Mouse (Mus musculus) spleen, adult 18-20 months (tissue): ENCODE measurements around the gene Gpx4.

Source experiments
- DNase-seq, 2 experiments: peaks; one replicate each; pipeline ENCODE4 v3.0.0; 2022; ENCODE audit warnings: mixed read lengths in 2 of 2

Gpx4 gene

DNA sequence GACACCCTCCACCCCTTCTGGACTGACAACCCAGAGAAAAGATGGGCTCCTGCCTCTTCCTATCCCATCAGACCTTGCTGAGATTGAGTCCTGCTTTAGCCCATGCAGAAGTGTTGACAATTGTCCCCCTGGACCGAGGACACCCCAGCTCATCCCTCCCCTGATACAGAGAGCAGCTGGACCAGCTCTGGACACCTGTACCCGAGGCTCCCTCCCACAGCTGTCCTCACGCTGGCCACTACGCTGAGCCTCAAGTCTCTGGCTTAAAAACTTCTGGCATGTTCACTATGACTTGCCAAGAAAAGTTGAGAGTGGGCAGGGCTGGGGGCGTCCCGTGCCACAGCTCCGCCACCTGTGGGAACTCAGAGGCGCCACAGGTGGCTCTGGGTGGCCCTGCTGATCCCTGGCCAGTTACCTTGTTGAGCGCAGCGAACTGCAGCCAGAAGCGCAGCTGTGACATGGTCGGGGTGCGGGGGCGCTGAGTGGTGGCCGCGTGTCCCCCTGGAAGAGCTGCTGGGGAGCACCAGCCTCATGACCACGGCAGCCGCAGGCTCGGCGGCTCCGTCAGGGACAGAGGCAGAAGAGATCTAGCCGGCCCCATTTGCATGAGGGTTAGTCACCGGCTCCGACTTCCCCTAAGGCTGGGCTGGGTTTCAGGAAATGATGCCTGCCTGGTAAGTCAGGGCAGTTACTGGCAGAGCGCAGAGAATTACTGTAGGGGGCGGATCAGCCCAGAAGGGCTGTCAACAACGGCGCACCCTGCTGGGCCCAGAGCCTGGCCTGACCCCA lies 28.0 kb downstream of the Gpx4 start:
- DNase-seq: peak; percentile 75 to 82

DNA sequence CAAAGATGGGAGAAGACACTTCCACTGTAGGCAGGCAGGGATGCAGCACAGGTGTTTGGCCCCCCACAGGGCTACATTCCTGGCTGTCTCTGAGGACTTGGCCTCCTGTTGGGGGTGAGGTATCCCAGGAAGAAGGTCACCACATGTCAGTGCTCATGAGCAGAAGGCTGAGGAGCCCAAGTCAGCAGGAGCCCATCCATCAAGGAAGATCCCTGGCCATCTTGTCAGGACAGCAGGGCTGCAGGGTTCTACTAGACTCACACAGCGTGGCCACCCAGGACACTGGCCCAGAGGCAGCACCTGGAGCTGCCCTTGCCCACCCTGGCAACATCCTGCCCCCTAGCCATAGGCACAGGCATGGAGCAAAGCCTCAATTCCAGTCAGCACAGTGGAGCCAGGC lies 29.0 kb downstream of the Gpx4 start:
- no peak for DNase-seq

DNA sequence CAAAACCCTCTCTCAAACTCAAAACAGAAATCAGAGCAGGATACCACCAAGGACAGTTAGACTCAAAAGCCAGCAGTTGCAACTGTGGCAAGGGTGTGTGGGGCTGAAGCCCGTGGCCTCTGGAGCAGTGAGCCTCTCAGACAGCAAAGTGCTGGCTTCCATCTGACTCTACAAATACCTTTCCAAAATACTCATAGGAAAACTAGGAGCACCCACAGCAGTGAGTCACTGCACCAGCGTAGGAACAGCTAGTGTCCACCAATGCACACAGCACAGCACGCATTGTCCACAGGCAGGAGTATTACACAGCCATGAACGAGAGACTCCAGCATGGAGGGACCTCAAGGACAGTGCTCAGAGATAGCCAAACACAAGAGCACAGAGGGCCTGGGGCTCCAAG lies 29.4 kb downstream of the Gpx4 start:
- no peak for DNase-seq

DNA sequence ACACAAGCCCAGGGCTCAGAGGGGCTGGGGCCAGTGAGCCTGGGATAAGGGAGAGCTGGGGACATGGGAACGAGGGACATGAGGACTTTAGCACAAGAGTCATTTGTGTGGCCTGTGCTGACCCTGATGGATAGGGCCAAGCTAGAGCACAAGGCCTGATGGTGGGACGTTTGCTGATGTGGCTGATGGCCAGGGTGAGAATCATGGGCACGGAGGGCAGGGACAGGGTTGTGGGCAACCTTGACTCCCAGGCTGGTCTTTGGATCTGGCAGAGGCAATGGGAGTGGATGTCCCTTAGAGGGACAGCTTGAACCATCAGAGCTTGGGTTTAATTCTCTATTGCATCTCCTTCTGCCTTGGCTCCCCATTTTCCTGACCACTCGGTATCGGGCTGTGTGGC lies 30.3 kb downstream of the Gpx4 start:
- DNase-seq: no peak

DNA sequence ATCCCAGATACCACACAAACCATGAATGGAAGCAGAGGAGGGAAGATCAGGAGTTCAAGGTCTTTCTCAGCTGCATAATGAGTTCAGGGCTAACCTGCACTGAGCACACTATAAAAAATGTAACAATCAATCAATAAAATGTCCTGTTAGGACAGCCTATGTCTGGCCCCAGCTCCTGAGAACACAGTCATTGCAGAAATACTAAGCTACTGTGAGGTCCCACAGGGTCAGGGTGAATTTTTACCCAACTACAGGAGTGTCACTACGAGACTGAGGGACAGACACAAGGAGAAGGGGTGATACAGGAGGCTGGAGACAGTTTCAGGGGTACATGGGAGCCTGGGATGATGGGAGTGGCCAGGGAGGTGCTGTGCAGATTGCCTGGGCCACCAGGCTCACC lies 31.4 kb downstream of the Gpx4 start:
- no peak for DNase-seq

DNA sequence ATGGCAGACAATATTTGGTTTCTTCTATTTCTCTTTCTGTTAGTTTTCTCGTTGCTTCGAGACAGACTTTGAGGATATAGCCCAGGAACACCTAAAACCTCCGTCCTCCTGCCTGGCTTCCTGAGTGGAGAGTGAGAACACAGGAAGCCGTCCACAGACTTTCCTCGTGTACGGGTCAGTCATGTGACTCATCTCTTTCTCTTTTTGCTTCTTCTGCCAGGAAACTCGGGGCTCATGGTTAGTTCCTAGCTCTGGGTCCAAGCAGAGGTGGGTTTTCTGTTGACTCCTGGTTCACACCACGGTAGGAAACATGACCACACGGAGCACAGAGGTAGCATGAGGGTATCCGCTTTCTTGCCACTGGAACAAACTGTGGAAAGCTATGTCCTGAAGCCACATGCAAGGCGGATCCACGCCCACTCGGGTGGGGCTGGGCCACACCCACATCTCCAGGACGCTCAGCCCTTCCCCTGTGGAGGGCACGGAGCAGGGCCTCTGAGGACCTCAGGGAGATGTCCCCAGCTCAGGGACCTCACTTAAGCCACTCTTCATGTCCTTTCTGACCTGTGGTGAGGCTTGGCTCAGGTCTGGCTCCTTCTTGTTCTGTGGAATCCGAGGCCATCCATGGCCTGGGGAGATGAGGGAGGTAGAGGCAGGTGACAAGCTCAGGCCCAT lies 33.6 kb downstream of the Gpx4 start:
- no peak for DNase-seq

DNA sequence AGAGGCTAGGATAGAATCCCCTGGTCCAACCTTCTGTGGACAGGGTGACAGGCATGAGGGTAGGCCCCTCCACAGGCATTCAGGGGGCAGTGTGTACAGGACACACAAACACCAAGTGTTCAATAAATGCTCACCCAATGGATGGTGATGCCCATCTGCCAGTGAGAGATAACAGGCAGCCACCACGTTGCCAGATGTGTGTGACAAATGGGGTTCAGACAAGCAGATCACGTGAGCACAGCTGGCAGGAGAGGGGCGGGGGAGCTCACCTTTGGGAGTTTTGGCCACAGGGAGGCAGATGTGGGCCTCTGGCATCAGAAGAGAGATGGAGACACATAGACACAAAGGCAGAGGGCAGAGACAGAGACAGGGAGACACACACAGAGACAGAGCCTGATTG lies 34.1 kb downstream of the Gpx4 start:
- no peak for DNase-seq

DNA sequence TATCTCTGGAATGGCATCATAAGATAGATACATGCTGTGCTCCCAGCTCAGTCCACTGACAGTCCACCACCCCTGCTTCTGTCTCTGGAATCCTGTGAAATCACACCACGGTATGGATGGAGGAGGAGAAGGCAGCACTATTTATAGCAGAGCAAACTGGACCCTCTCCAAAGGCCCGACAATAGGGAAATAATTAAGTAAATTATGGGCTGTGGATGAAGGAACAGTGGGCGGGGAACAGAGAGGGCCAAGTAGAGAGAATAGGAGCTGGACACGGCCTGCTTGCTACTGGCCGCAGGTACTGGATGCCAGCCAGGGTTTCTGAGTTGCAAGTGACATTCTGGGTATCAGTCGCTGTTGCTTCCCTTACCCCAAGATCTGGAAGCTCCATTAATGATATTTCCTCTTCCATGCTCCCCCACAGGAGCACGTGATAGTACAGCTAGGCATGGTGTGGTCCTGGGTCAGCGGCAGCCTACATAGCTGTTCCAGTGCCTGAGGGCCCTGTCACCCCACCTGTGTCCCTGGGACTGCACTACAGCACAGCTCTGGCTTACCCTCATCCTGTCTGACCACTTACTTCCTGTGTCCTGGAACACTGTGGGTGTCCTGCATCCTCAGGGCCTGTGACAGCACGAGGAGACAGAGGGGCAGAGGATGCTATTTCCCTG lies 38.0 kb downstream of the Gpx4 start:
- DNase-seq: no peak

DNA sequence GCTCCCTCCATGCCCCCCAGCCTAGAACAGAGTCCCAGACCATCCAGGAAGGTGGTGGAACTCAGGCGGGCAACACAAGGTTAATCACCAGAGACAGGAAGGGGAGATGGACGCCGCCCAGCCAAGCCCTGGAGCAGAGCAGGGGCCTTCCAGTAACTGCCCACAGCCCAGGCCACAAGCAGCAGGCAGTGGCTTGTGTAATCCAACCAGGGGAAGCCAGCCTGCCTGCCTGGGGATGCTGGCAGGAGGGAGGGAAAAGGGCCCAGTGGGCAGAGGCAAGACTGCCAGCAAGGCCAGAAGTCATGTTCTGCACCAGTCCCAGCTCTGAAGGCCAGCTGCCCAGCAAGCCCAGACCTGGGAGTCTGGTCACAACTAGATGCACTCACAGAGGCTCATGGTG lies 39.9 kb downstream of the Gpx4 start:
- DNase-seq: no peak

DNA sequence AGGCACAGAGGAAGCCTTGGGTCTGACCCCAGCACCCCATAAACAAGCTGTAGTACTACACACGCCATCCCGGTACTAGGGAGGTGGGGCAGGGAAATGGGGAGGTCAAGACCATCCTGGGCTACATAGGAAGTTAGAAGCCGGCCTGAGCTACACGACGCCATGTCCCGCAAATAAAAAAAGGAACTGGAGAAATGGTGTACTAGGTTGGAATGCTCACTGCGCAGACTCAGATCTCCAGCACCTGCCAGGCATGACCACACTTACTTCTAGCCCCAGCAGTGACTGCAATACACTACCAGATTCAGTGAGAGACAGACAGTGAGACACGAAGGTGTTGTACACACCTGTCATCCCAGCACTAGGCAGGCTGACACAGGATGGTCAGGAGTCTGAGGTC lies 40.5 kb downstream of the Gpx4 start:
- DNase-seq: no peak

DNA sequence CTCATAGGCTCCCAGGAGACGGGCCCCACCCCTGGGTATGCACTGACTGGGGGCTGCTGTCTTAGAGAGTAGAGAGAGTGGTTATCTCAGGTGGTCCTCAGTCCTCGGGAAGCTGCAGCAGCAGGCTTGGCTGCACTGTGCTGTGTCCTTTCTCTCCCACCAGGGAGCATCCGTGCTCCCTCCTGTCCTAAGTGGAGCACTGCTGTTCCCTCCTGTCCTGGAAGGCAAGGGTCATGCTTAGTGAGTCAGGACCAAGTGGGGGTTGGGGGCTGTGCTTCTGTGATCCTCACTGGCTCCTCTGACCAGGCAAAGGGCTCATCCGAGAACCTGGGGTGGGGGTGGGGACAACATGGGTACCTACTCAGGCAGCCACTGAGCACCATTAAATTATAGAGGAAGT lies 42.2 kb downstream of the Gpx4 start:
- DNase-seq: no peak

DNA sequence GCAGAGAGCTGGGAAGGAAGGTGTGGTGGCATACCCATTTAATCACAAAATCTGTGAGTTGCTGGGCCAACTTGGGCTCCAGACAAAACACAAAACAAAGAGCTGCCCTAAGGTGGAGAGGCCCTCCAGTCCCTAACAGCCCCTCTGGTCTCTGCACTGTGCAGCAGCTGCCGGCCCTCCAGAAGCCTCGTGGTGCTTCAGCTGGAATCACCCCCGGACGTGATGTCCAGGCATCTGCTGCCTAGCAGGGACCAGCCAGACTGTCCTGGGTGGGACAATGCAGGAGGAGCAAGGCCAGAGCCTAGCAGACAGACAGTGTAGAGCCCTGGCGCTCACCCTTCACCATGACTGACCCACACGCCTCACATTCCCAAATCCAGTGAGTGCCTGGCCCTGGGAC lies 44.6 kb downstream of the Gpx4 start:
- no peak for DNase-seq

DNA sequence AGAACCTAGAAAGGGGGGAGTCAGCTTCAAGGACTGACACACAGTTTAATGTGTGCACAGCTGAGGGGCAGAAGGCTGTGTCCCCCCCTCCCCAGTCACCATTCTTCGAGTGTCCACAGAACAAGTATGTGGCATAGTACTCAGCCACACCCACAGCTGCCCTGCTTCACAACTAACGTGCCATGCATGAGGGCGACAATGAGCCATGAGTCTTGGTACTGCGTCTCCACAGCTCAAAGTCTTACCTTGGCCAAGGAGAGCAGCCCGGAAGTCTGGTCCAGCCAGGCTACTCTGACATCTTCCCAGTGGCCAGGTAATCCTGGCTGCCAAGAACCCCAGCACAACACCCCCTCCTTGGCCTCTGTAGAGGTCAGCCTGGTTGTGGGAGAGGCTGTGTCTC lies 45.7 kb downstream of the Gpx4 start:
- no peak for DNase-seq

DNA sequence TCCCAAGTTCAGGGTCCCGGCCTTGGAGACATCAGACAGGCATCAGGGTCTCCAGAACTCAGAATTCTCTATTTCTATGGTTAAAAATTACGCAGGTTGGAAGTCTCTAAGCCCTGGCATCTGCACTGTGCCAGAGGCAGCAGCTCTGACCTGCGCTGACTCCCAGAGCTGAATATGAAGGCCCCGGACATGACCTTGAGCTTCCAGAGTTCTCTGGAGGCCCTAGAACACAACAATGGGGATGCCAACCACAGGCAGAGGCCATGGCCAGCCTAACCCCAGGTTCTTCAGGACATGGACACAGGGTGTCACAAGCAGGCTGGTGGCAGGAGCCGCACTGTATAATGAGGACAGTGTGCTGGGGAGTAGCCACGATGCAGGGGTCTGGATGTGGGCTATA lies 47.1 kb downstream of the Gpx4 start:
- no peak for DNase-seq

DNA sequence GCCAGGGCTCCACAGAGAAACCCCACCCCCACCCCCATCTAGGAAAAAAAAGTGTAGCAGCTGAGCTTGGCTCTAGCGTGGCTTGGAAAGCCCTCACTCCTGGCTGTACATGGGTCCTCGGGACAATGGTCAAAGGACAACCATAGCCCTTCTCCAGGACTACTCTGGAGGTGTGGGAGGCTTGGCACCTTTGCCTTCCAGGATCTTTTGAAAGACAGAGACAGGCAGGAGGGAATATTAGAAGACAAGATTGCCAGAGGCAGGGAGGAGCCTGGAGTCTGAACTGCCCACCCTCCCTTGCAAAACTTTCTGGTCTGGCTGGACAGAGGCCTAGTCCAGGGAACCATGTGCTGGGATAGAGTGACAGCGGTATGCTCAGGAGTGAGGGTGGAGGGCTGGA lies 47.7 kb downstream of the Gpx4 start:
- no peak for DNase-seq

DNA sequence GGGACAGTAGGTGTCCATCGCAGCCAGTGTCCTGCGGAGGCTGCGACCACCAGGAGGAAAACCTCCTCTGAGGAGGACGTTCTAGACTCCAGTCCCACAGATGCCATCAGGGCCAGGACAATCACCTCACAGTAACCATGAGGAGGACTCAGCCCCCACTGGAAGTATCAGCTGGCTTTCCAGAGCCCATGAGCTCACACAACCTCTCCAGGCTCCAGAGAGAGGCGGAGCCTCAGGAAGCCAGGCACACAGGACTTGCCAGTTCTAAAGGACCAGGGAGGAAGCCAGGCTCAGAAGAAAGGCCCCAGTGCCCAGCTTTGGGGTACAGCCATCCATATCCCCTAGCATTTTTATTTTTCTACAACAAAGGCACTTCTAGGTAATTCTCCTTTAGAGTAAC lies 48.6 kb downstream of the Gpx4 start:
- DNase-seq: no peak

DNA sequence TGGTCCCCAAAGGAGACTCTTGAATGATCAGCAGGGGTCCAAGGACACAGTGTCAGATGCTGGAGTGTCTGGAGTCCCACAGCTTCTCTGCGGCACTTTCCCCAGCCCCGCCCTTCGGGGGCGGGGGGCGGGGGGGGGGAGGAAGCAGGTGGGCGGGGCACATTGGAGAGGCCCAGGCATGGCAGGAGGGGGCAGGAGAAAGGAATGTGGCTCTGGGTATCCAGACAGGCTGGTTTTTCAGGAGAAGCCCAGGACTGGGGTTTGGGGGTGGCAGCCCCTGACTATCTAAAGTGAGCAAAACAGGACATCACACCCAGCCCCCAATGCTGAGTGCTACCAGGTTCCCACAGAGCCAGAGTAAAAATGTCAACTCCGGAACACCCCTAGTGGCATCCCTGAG lies 50.3 kb downstream of the Gpx4 start:
- DNase-seq: no peak

DNA sequence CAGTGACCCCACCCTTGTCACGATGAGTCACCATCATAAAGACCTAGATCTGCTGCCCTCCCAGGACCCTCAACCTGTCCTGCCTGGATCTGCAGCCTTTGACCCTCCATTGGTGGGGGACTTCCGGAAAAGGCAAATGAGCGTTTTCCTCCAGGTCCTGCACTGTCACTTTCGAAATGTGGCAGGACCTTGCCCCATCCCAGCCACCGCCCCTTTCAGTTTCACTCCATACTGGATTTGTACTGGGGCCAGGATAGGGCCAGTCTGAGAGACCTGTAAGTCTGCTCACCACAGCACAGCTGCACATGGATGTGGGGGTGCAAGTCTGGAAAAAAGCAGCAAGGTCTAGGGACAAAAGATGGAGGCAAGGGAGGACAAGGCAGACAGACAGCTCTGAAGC lies 51.7 kb downstream of the Gpx4 start:
- no peak for DNase-seq

DNA sequence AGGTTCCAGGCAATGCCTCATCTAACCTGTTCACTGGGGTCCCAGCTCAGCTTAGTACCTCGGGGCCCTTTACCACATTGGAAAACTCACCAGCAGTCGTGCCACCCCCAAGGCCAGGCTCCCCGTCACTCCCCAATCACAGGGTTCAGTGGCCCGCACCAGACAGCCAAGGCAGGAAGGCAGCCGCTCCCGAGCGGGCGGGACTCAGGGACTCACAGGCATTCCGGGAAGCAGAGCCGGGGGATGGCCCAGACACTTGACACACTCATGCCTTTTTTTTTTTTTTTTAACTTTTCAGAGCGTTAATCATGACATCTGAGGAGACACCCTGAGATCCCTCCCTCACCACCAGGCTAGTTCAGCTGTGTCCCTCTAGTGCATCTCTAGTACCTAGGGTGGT lies 54.0 kb downstream of the Gpx4 start:
- DNase-seq: no peak

DNA sequence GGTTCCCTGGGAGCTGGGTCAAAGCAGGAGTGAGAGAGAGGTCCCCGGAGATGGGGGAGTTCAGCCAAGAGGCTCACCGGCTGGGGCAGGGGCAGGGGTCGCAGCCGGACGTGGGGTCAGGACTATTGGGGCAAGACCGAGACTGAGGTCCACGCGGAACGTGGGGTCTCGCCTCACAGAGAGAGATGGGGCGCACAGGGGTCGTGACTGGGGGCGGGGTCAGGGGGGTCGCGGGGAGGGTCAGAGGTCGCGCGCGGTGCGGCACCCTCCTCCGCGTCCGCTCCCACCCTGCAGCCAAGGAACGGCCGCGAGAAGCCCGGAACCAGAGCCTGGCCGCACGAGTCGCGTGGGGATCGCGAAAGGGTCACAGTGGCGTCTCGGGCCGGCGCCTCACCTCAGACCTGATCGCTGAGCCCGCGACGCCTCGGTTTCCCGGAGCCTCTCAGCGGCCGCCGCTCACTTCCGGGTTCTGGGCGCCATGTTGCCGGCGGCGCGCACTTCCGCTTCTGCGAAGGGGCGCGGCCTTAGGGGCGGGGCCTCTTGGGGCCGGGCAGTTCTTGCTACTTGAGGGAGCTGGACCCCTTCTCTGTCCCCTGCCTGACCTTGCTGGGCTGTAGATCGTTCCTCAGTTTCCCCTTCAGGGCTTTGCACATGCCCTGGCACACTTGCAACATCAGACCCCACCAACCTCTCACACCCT lies 55.4 kb downstream of the Gpx4 start:
- peak; percentile 82 to 92 for DNase-seq

DNA sequence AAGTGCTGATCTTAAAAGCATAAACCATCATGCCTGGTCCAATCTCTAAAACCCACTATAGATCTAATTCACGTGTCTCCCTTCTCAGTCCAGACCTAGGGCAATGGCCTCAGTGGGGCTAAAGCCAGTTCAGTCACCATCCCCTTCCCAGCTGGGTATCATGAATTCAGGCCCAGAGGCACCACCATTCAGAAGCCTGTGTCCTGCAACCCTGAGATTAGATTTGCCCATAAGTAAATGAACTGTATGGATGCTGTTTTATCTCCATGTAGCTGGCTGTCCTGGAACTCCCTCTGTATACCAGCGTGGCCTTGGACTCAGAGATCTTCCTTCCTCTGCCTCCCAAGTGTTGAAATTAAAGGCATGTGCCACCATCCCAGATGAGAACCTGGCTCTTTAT lies 56.1 kb downstream of the Gpx4 start:
- DNase-seq: no peak

DNA sequence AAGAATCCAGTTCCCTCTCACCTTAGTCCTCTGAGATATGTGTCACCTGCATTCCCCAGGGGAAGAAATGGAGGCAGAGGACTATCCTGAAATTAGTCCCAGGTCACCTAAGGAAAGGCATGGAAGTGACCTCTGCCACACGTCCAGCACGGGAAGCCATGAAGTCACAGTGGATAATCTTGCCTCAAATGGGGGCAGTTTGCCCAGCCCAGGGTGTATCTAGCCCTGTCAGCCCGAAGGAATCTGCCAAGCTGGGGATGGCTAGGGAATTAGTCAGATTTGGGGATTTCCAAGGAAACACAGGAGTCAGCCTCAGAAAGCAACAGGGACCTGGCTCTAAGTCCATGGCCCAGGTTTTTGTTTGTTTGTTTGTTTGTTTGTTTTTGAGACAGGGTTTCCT lies 57.2 kb downstream of the Gpx4 start:
- no peak for DNase-seq

DNA sequence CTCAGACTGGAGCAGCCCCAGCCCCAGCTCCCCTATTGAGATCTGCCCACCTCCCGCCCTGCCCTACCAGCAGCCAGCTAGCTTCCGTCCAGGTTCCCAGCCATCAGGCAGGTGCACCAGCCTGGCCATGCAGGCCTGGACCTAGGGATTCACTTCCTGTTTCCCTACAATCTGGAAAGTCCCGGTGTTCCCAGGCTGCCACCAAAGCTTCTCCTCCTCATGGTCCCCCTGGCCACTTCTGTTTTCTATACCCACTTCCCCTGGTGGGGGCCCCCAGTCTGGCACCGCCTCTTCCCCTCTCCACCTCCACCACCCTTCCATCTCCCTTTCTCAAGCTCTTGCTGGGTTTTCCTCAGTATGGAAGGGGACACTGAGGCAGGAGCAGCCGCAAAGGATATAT lies 58.5 kb downstream of the Gpx4 start, which contains the start of gene Sbno2:
Gene Sbno2 (minus strand): TSS at position 112 of the 400 bp plus-strand sequence.
- DNase-seq: peak; percentile 33 to 40

DNA sequence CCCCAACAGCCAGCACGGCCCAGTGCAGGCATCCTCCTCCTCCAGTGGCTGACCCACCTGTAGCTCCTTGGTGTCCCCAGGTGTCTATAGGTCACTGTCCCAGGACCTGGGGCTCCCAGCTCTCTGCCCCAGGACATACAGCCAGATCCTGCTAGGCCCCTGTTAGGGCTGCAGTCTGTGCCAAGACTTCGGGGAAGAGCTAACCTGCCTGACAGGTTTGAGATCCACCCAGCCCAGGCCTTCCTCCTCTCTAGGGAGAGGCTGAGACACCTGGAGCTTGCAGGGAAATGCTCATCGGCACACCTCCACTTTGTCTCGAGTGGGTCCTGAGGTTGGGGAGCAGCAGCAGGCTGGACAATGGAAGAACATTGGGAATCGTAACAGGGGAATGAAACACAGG lies 59.0 kb downstream of the Gpx4 start:
- no peak for DNase-seq
